Mouse (Mus musculus): ENCODE data around the gene Idua. TPM values are rescaled to one million over a fixed set of nuclear protein-coding genes. Genes with fewer than 3 reads are reported as not detected.
"Not testable (repeated sequence)": the region's sequence is repeated elsewhere in the genome, so short reads cannot be mapped to it uniquely, and the experiment has no call there.

Gene Idua
- 13.5 and 15.4 TPM in 2 replicates for polyA plus RNA-seq (2015; fragmentation: Nextera tagmentation; extraction: Ambion mirVana)

DNA sequence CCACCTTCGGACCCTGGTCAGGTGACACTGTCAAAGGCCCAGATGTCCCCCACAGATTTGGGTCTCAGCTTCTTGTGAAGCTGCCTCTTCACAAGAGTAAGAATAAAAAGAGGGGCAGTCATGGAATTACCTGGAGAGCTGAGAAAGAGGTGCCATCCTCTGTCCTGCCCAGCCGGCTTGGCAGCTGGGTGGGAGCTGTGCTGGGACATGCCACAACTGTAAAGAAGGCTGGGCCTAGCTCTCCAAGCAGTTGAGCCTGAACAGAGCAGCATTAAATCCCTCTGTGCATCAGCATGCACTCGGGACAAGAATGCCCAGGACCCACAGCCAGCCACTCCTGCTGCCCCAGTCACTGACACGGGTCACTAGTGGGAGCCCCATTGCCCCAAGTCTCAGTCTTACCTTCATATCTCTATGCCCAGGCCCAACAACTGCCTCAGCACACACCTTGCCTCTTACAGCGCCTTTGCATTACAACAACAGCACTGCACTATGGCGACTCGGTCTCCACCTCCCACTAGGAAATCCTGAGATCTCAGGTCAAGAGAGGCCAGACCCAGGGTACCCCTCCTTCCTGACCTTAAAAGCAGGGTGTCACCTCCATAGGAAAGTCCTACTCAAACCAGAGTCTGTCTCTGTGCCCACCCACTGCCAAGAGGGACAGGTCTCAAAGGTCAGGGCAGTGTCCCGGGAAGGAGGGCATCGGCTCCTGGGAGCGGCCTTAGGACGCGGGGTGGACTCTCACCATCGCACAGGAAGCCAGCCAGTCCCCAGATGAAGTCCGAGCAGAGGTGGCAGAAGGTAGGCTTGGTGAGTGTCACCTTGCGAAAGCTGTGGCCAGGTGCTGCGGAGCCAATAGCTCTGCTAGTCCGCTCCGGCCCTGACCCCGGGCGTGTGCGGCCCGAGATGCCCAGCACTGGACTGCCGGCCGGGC, at the start of gene Idua:
Gene Idua (plus strand): TSS at position 634 of the 934 bp plus-strand sequence.
- 0 out of 2 replicates have a peak, but pooled peaks have one; percentile 2 for ATAC-seq (ENCODE audit: extremely low read depth, insufficient number of reproducible peaks, low FRiP score, low TSS enrichment)
- Histone ChIP-seq H3K36me3 (peaks cover 33% of the 10 kb centered on the region), H3K9ac (peak within 1 kb of the TSS; percentile 89), H3K4me1 (peaks cover 15% of the 10 kb centered on the region), H3K27ac (replicated peaks) (peak within 1 kb of the TSS; percentile 21; the same call in 1 of the 2 replicates), H3K9me3 (no peaks in the 10 kb centered on the region), H3K4me2 (peak within 1 kb of the TSS; percentile 95), H3K27me3 (replicated peaks) (peaks cover 10% of the 10 kb centered on the region), H3K4me3 (peak within 1 kb of the TSS; percentile 74)
- 13% methylated on average over 24 of the region's 24 CpGs for WGBS

DNA sequence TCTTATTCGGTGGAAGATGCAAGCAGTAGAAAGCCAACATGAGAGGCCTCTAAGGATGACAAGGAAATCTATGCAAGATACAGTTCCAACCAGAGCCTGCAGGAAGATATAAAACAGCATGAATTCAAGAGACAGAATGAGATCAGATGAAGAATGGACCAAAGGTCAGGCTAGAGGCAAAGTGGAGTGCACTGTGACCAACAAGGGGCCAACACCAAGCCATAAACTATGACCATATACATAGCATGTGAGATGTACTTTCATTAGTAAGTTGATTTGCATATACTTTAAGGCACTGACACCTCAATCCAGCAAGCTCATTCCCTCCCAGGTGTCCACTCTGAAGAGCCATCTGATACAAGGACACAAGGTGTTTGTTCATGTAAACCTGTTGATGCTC, 49.7 kb upstream of the Idua start:
- peaks cover 97% of the 10 kb centered on the region for H3K36me3 ChIP-seq
- WGBS = 83% methylated on average over 1 of the region's 1 CpGs
- no peak overlapping the region for H3K4me2 ChIP-seq
- H3K4me1 ChIP-seq = no peaks in the 10 kb centered on the region
- no peak overlapping the region for H3K4me3 ChIP-seq
- no peak overlapping the region for H3K27ac ChIP-seq (replicated peaks)
- H3K27me3 ChIP-seq (replicated peaks) = no peaks in the 10 kb centered on the region
- no peaks in the 10 kb centered on the region for H3K9me3 ChIP-seq
- no peak for ATAC-seq (ENCODE audit: extremely low read depth, insufficient number of reproducible peaks, low FRiP score, low TSS enrichment)
- H3K9ac ChIP-seq = no peak overlapping the region

DNA sequence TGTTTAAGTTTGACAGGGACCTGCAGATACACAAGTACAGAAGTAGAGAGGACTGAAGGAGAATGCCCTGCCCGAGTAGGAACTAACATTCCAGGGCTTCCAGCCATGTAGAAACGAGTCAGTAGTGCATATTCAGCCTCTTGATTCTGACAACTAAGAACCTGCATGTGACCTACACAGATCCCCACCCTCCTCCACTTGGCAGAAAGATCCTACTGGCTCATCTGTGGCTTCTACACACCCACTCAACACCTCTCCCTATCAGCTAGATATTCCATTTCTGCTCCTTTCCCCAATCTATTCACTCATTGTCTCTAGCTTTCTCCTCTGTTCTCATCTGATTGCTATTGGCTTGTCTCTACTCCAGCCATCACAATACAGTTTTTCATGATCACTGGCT, 38.3 kb upstream of the Idua start:
- 34% methylated on average over 2 of the region's 2 CpGs for WGBS
- H3K27ac ChIP-seq (replicated peaks) = peak overlapping the region; percentile 29; the same call in 1 of the 2 replicates
- ATAC-seq (ENCODE audit: extremely low read depth, insufficient number of reproducible peaks, low FRiP score, low TSS enrichment) = no peak

DNA sequence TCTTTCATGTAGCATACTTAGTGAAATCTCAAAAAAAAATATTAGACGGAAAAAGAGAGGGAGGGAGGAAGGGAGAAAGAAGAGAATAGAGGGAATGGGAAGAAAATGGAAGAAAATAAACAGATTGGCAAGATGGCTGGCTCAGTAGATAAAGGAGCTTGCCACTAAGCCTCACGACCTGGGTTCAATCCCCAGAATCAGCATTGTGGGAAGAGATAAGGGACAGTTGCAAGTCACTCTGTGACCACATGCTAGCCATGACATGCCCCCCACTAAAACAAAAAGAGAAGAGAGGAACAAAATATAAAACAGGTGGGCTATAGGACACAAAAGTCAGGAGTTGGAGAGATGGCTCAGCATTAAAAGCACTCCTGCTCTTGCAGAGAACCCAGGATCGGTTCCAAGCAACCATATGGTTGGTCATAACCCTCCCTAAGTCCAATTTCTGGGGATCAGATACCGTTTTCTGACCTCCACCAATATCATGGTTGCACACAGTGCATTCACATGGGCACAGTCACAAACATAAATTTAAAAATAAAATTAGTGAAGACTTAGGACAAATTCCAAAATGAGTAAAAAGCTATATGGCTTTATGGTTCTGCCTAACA, 34.0 kb upstream of the Idua start:
- H3K9ac ChIP-seq = no peak overlapping the region
- no peak overlapping the region for H3K4me2 ChIP-seq
- peaks cover 45% of the 10 kb centered on the region for H3K4me1 ChIP-seq
- whole genome bisulfite sequencing = 70% methylated on average over 4 of the region's 4 CpGs
- H3K4me3 ChIP-seq = no peak overlapping the region
- H3K27me3 ChIP-seq (replicated peaks) = no peaks in the 10 kb centered on the region
- no peak for ATAC-seq (ENCODE audit: extremely low read depth, insufficient number of reproducible peaks, low FRiP score, low TSS enrichment)
- H3K9me3 ChIP-seq = no peaks in the 10 kb centered on the region
- peaks cover 33% of the 10 kb centered on the region for H3K36me3 ChIP-seq
- no peak overlapping the region for H3K27ac ChIP-seq (replicated peaks)

More for the DNA sequence above, 38.3 kb upstream of the Idua start:
- peaks cover 70% of the 10 kb centered on the region for H3K36me3 ChIP-seq
- H3K9ac ChIP-seq = no peak overlapping the region
- H3K27me3 ChIP-seq (replicated peaks) = no peaks in the 10 kb centered on the region
- peaks cover 16% of the 10 kb centered on the region for H3K4me1 ChIP-seq
- H3K9me3 ChIP-seq = no peaks in the 10 kb centered on the region
- no peak overlapping the region for H3K4me3 ChIP-seq
- H3K4me2 ChIP-seq = no peak overlapping the region

DNA sequence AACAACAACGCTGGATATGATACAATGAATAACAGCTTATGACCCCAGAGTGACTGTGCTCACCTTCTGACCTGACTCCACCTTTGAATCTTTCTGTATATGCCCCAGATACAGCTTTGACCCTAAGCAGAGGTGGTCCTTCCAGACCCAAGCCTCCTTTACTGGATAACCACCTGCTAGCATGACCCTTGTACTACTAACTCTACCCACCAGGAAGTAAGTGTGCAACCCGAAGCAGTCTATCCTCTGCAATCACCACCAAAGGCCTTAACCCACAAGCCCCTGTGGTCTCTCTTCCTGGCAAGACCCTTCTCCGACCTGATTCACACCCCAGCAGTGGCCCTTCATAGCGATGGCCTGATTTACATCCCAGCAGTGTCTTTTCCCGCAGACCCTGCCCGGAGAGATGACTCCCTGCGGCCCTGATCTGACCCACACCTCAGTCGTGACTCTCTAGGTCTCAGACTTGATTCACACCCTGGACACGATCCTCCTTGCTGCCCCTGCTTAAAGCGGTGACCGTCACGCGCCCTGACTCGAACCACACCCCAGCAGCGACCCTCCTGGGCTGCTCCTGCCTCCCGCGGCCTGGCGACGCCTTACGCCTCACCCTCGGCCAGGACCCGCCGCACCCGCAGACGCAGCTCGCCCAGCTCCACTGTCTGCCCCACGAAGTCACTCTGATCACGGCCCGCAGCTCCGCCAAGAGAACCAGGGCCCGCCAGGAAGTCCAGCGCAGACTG, 31.1 kb upstream of the Idua start:
- Histone ChIP-seq H3K9me3 (no peaks in the 10 kb centered on the region), H3K9ac (peak overlapping the region; percentile 97), H3K36me3 (peaks cover 7% of the 10 kb centered on the region), H3K27ac (replicated peaks) (peak overlapping the region; percentile 89), H3K4me2 (peak overlapping the region; percentile 78), H3K4me3 (peak overlapping the region; percentile 94), H3K27me3 (replicated peaks) (no peaks in the 10 kb centered on the region), H3K4me1 (peaks cover 35% of the 10 kb centered on the region)
- 2% methylated on average over 32 of the region's 32 CpGs for WGBS
- peak; percentile 79 for ATAC-seq (ENCODE audit: extremely low read depth, insufficient number of reproducible peaks, low FRiP score, low TSS enrichment)

DNA sequence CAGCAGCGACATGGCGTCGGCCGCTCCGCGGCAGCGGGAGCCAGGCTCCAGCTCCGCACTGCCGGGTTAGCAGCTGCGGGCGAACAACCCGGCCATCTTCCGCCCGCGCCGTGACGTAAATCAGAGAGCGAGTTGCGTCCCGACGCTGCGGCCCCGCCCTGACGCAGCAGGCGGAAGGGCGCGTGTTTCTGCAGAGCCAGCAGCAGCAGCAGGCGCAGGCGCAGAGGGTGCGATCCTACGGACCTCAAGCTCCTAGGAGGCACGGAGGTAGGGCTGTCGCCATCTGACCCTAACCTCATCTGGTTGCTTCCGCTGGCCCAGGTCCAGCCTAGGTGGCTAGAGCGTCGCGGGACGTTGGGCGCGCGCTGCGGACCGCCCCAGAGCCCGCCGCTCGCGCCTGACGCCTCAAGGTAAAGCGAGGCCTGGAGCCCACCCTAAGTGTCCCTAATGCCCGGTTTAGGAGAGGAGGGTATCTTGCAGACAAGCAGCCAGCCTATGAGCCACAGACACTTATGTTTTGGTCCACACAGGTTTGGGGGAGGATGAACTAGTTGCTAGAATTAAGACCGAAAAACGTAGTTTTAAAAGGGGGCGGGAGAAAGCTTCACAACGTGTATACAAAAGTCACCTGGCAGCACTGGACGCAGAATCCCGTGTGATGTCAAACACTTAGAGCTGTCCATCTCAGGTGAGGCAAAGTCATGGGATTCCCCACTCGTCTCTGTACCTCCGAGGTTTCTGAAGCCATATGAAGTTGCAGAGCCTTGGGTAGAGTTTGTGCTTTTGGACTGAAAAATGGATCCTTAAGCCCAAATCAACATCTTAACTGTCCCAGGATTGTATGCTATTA, 30.3 kb upstream of the Idua start, which contains the start of the genes Gak and Tmem175:
Gene Gak (minus strand): TSS at position 122 of the 850 bp plus-strand sequence.
Gene Tmem175 (plus strand): TSS at position 137 of the 850 bp plus-strand sequence.
- Histone ChIP-seq H3K9me3 (no peaks in the 10 kb centered on the region), H3K4me1 (peaks cover 35% of the 10 kb centered on the region), H3K36me3 (no peaks in the 10 kb centered on the region), H3K4me3 (peak within 1 kb of the TSS; percentile 94), H3K9ac (peak within 1 kb of the TSS; percentile 97), H3K4me2 (peak within 1 kb of the TSS; percentile 78), H3K27me3 (replicated peaks) (no peaks in the 10 kb centered on the region), H3K27ac (replicated peaks) (peak within 1 kb of the TSS; percentile 89)
- under 1% methylated on average over 56 of the region's 58 CpGs for WGBS
- peak; percentile 91 for ATAC-seq (ENCODE audit: extremely low read depth, insufficient number of reproducible peaks, low FRiP score, low TSS enrichment)

GRCm38 (mm10) chr5:108633676-108634075, 26.5 kb upstream of the Idua start:
- ATAC-seq (ENCODE audit: extremely low read depth, insufficient number of reproducible peaks, low FRiP score, low TSS enrichment) = no peak
- peaks cover 11% of the 10 kb centered on the region for H3K4me1 ChIP-seq
- H3K27me3 ChIP-seq (replicated peaks) = no peaks in the 10 kb centered on the region
- H3K36me3 ChIP-seq = peaks cover 5% of the 10 kb centered on the region; the same call in 1 of the 2 replicates
- no peak overlapping the region for H3K4me2 ChIP-seq
- H3K27ac ChIP-seq (replicated peaks) = no peak overlapping the region
- no peak overlapping the region for H3K4me3 ChIP-seq
- 84% methylated on average over 4 of the region's 4 CpGs for WGBS
- no peak overlapping the region for H3K9ac ChIP-seq
- no peaks in the 10 kb centered on the region for H3K9me3 ChIP-seq

DNA sequence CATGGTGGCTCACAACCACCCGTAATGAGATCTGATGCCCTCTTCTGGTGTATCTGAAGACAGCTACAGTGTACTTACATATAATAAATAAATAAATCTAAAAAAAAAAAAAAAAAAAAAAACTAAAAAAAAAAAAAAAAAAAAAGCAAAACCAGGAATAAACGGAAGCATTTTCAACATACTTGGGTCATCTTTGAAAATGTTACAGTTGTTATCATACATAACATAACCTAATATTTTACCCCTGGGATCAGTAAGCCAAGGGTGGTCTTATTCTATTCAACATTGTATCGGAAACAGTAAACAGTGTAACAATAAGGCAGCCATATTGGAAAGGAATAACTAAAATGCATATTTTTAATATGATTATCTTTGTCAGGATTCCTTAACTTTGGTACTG, 26.0 kb upstream of the Idua start:
- 84% methylated on average over 2 of the region's 3 CpGs for WGBS
- not testable (repeated sequence) for ATAC-seq (ENCODE audit: extremely low read depth, insufficient number of reproducible peaks, low FRiP score, low TSS enrichment); H3K36me3 ChIP-seq; H3K27me3 ChIP-seq (replicated peaks); H3K4me1 ChIP-seq; H3K27ac ChIP-seq (replicated peaks); H3K4me3 ChIP-seq; H3K9me3 ChIP-seq; H3K4me2 ChIP-seq; H3K9ac ChIP-seq

GRCm38 (mm10) chr5:108636172-108636571, 24.0 kb upstream of the Idua start:
- no peak for ATAC-seq (ENCODE audit: extremely low read depth, insufficient number of reproducible peaks, low FRiP score, low TSS enrichment)
- H3K27me3 ChIP-seq (replicated peaks) = no peaks in the 10 kb centered on the region
- H3K4me2 ChIP-seq = no peak overlapping the region
- H3K4me1 ChIP-seq = no peaks in the 10 kb centered on the region
- no peak overlapping the region for H3K27ac ChIP-seq (replicated peaks)
- WGBS = 68% methylated on average over 4 of the region's 4 CpGs
- peaks cover 17% of the 10 kb centered on the region for H3K36me3 ChIP-seq
- no peak overlapping the region for H3K9ac ChIP-seq
- no peaks in the 10 kb centered on the region for H3K9me3 ChIP-seq
- no peak overlapping the region for H3K4me3 ChIP-seq

GRCm38 (mm10) chr5:108643674-108644073, 16.5 kb upstream of the Idua start:
- Histone ChIP-seq H3K4me1 (peaks cover 10% of the 10 kb centered on the region), H3K4me2 (no peak overlapping the region), H3K27me3 (replicated peaks) (no peaks in the 10 kb centered on the region), H3K36me3 (peaks cover 81% of the 10 kb centered on the region), H3K9ac (no peak overlapping the region), H3K27ac (replicated peaks) (no peak overlapping the region), H3K4me3 (no peak overlapping the region), H3K9me3 (no peaks in the 10 kb centered on the region)
- ATAC-seq (ENCODE audit: extremely low read depth, insufficient number of reproducible peaks, low FRiP score, low TSS enrichment) = no peak
- WGBS = 55% methylated on average over 2 of the region's 2 CpGs

Measured in heart, embryonic 13.5 days (tissue).